Mouse (Mus musculus): ENCODE data around the gene Mrpl45. TPM values are rescaled to one million over a fixed set of nuclear protein-coding genes. Genes with fewer than 3 reads are reported as not detected.
"Not testable (repeated sequence)": the region's sequence is repeated elsewhere in the genome, so short reads cannot be mapped to it uniquely, and the experiment has no call there.

Gene Mrpl45
- polyA plus RNA-seq, 1 experiment from 2014 or later: 41.6 TPM

- Histone ChIP-seq H3K4me3 (ENCODE audit: low read depth, low read length) (no peak overlapping the region), H3K4me1 (ENCODE audit: control insufficient read depth, insufficient read depth, low read length) (peaks cover 16% of the 10 kb centered on the region), H3K27me3 (ENCODE audit: control insufficient read depth, insufficient read depth, low read depth, low read length) (no peaks in the 10 kb centered on the region; the same call in 1 of the 2 replicates), H3K4me2 (ENCODE audit: low read length) (peak overlapping the region; percentile 59; the same call in 1 of the 2 replicates), H3K9ac (ENCODE audit: low read depth, low read length) (no peak overlapping the region), H3K27ac (ENCODE audit: low read length) (no peak overlapping the region), H3K9me3 (replicated peaks; ENCODE audit: control insufficient read depth, low read length, poor library complexity, severe bottlenecking) (no peaks in the 10 kb centered on the region), H3K36me3 (ENCODE audit: control insufficient read depth, insufficient read depth, low read length) (no peaks in the 10 kb centered on the region)
- WGBS: 56% methylated on average over 3 of the region's 3 CpGs
- ATAC-seq: no peak
Observed at GRCm38 (mm10) chr11:97308806-97309450, 6.6 kb upstream of the Mrpl45 start.

- Histone ChIP-seq H3K27me3 (ENCODE audit: control insufficient read depth, insufficient read depth, low read depth, low read length) (no peaks in the 10 kb centered on the region; the same call in 1 of the 2 replicates), H3K4me2 (ENCODE audit: low read length) (peak overlapping the region; percentile 59), H3K4me1 (ENCODE audit: control insufficient read depth, insufficient read depth, low read length) (peaks cover 16% of the 10 kb centered on the region), H3K36me3 (ENCODE audit: control insufficient read depth, insufficient read depth, low read length) (no peaks in the 10 kb centered on the region), H3K27ac (ENCODE audit: low read length) (no peak overlapping the region), H3K4me3 (ENCODE audit: low read depth, low read length) (peak overlapping the region; percentile 26), H3K9ac (ENCODE audit: low read depth, low read length) (peak overlapping the region; percentile 36; the same call in 1 of the 2 replicates), H3K9me3 (replicated peaks; ENCODE audit: control insufficient read depth, low read length, poor library complexity, severe bottlenecking) (no peaks in the 10 kb centered on the region)
- 1% methylated on average over 9 of the region's 9 CpGs for WGBS
- ATAC-seq: no peak
Observed at GRCm38 (mm10) chr11:97309451-97309836, 6.1 kb upstream of the Mrpl45 start.

DNA sequence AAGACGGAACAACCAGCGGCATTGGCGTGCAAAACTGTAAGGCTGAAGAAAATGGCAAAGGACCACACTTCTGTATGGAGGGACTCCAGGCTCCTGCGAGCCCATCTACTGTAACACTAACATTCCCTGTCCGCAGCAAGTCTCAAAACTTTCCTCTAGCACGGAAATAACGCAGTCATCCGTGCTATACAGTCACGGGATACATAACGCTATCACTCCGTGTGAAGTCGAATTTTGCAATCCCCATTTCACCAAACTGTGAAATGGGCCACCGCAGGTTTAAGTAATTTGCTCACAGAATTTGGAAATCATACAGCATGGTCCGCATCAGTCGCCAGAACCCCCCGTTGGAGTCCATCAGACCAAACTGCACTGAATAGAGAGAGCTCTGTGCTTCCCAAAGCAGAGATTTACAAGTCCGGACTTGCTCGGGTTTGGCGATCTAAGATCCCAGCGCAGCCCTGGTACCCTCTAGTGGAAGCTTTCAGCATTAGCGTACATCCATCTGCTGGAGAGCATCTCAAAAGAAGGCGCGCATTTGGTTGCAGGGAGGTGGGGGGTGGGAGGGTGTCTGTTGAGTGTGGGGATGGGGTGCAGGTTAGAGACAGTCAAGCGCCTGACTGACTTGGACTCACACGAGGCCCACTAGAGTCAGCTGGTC, 5.5 kb upstream of the Mrpl45 start:
- H3K4me3 ChIP-seq (ENCODE audit: low read depth, low read length): peak overlapping the region; percentile 26
- peaks cover 16% of the 10 kb centered on the region for H3K4me1 ChIP-seq (ENCODE audit: control insufficient read depth, insufficient read depth, low read length)
- H3K9ac ChIP-seq (ENCODE audit: low read depth, low read length): peak overlapping the region; percentile 36; the same call in 1 of the 2 replicates
- no peaks in the 10 kb centered on the region; the same call in 1 of the 2 replicates for H3K27me3 ChIP-seq (ENCODE audit: control insufficient read depth, insufficient read depth, low read depth, low read length)
- no peak overlapping the region for H3K27ac ChIP-seq (ENCODE audit: low read length)
- H3K4me2 ChIP-seq (ENCODE audit: low read length): peak overlapping the region; percentile 59
- no peaks in the 10 kb centered on the region for H3K9me3 ChIP-seq (replicated peaks; ENCODE audit: control insufficient read depth, low read length, poor library complexity, severe bottlenecking)
- under 1% methylated on average over 25 of the region's 25 CpGs for WGBS
- H3K36me3 ChIP-seq (ENCODE audit: control insufficient read depth, insufficient read depth, low read length): no peaks in the 10 kb centered on the region
- peak; percentile 78 for ATAC-seq

DNA sequence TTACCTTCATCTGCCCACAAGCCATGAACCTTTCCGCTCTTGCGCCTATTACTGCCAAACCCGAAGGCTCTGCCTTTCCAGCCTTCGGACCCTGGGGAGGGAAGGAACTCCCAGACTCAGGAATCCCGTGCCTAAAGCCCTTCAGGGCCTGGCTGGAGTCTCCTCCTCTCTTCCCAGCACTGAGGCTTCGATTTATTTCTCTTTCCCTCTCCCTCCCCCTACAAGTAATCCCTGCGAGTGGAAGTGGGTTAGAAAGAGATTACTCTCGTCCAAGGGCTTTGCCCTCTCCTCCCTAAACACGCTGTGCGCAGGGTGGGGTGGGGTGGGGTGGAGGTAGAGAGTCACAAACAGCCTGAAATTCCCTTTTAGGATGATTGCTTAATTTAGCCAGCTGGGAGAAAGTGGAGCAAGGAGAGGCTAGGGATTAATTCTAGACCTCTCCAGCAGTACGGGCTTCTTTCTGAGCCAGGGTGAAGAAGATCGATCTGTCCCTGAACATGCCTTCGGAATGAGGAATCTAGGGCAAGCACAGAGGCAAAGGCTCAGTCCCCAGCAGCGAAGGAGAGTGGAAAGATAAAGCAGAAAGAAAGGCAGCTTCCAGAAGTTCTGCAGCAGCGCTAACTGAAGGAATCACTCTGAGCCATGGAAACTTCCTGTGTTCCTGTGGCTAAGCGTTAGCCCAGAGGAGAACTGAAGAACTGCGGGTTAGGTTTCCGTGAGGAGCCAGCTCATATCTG, 4.5 kb upstream of the Mrpl45 start:
- 2% methylated on average over 18 of the region's 18 CpGs for WGBS
- no peaks in the 10 kb centered on the region; the same call in 1 of the 2 replicates for H3K27me3 ChIP-seq (ENCODE audit: control insufficient read depth, insufficient read depth, low read depth, low read length)
- peaks cover 16% of the 10 kb centered on the region for H3K4me1 ChIP-seq (ENCODE audit: control insufficient read depth, insufficient read depth, low read length)
- ATAC-seq: no peak
- H3K27ac ChIP-seq (ENCODE audit: low read length): no peak overlapping the region
- no peak overlapping the region for H3K4me3 ChIP-seq (ENCODE audit: low read depth, low read length)
- no peak overlapping the region for H3K9ac ChIP-seq (ENCODE audit: low read depth, low read length)
- H3K36me3 ChIP-seq (ENCODE audit: control insufficient read depth, insufficient read depth, low read length): no peaks in the 10 kb centered on the region
- H3K9me3 ChIP-seq (replicated peaks; ENCODE audit: control insufficient read depth, low read length, poor library complexity, severe bottlenecking): no peaks in the 10 kb centered on the region
- H3K4me2 ChIP-seq (ENCODE audit: low read length): peak overlapping the region; percentile 59

DNA sequence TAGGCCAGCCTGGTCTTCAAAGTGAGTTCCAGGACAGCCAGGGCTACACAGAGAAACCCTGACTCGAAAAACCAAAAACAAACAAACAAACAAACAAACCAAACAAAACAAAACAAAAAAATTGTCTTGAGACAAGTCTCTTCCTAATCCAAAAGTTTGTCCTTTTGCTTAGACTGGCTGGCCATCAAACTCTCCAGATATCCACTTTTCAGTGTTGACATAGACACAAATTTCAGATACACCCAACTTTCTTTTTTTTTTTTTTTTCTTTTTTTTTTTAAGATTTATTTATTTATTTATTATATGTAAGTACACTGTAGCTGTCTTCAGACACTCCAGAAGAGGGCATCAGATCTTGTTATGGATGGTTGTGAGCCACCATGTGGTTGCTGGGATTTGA, 2.6 kb upstream of the Mrpl45 start:
- H3K27ac ChIP-seq (ENCODE audit: low read length); H3K4me3 ChIP-seq (ENCODE audit: low read depth, low read length); H3K9ac ChIP-seq (ENCODE audit: low read depth, low read length); H3K4me2 ChIP-seq (ENCODE audit: low read length); H3K36me3 ChIP-seq (ENCODE audit: control insufficient read depth, insufficient read depth, low read length); ATAC-seq; H3K27me3 ChIP-seq (ENCODE audit: control insufficient read depth, insufficient read depth, low read depth, low read length); H3K9me3 ChIP-seq (replicated peaks; ENCODE audit: control insufficient read depth, low read length, poor library complexity, severe bottlenecking): not testable (repeated sequence)
- WGBS: 88% methylated on average over 1 of the region's 1 CpGs
- peaks cover 19% of the 10 kb centered on the region for H3K4me1 ChIP-seq (ENCODE audit: control insufficient read depth, insufficient read depth, low read length)

- WGBS: 98% methylated on average over 3 of the region's 3 CpGs
- H3K9me3 ChIP-seq (replicated peaks; ENCODE audit: control insufficient read depth, low read length, poor library complexity, severe bottlenecking): no peaks in the 10 kb centered on the region
- peaks cover 19% of the 10 kb centered on the region for H3K4me1 ChIP-seq (ENCODE audit: control insufficient read depth, insufficient read depth, low read length)
- H3K27ac ChIP-seq (ENCODE audit: low read length): no peak overlapping the region
- no peak for ATAC-seq
- no peak overlapping the region for H3K4me2 ChIP-seq (ENCODE audit: low read length)
- no peak overlapping the region for H3K4me3 ChIP-seq (ENCODE audit: low read depth, low read length)
- no peaks in the 10 kb centered on the region; the same call in 1 of the 2 replicates for H3K27me3 ChIP-seq (ENCODE audit: control insufficient read depth, insufficient read depth, low read depth, low read length)
- no peak overlapping the region for H3K9ac ChIP-seq (ENCODE audit: low read depth, low read length)
- H3K36me3 ChIP-seq (ENCODE audit: control insufficient read depth, insufficient read depth, low read length): no peaks in the 10 kb centered on the region
Observed at GRCm38 (mm10) chr11:97314110-97314509, 1.4 kb upstream of the Mrpl45 start.

DNA sequence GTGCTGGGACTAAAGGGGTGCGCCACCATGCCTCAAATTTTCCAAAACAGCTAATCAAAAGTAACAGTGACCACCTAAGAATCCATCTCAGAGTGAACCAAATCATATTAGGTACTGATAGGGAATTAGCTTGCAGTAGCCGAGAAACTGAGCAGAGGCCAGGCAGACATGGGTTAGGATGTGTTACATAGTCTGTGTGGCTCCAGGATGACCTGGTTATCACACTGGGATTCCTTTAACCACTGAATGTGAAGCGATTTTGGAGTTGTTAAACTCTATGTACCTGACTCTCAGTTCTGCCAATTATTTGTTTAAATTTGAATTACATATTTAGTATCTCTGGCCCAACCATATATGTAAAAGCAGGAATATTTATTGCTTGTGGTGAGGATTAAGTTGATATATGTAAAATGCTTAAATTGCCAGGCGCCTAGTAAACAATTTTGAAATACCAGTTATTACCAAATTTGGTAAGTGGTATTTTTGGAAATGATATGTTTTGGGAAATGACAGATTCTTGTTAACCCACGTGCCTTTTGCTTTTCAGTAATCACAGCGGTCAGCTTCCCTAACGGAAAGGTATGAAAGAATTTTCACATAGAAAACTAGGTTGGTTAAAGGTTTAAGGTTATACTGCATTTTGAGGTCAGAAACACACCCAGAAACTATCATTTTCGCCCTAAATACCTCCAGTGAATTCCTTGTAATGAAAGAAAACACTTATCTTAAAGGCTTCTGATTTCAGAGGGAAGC, 589 bp upstream of the Mrpl45 start:
- no peaks in the 10 kb centered on the region for H3K27me3 ChIP-seq (ENCODE audit: control insufficient read depth, insufficient read depth, low read depth, low read length)
- no peaks in the 10 kb centered on the region for H3K36me3 ChIP-seq (ENCODE audit: control insufficient read depth, insufficient read depth, low read length)
- peak overlapping the region; percentile 50 for H3K4me3 ChIP-seq (ENCODE audit: low read depth, low read length)
- H3K4me1 ChIP-seq (ENCODE audit: control insufficient read depth, insufficient read depth, low read length): peaks cover 12% of the 10 kb centered on the region
- ATAC-seq: no peak
- 51% methylated on average over 8 of the region's 8 CpGs for WGBS
- peak overlapping the region; percentile 52 for H3K9ac ChIP-seq (ENCODE audit: low read depth, low read length)
- peak overlapping the region; percentile 42 for H3K4me2 ChIP-seq (ENCODE audit: low read length)
- H3K27ac ChIP-seq (ENCODE audit: low read length): peak overlapping the region; percentile 81
- H3K9me3 ChIP-seq (replicated peaks; ENCODE audit: control insufficient read depth, low read length, poor library complexity, severe bottlenecking): no peaks in the 10 kb centered on the region

- no peaks in the 10 kb centered on the region for H3K27me3 ChIP-seq (ENCODE audit: control insufficient read depth, insufficient read depth, low read depth, low read length)
- no peak for ATAC-seq
- H3K9me3 ChIP-seq (replicated peaks; ENCODE audit: control insufficient read depth, low read length, poor library complexity, severe bottlenecking): no peaks in the 10 kb centered on the region
- H3K36me3 ChIP-seq (ENCODE audit: control insufficient read depth, insufficient read depth, low read length): peaks cover 16% of the 10 kb centered on the region
- no peak overlapping the region for H3K4me3 ChIP-seq (ENCODE audit: low read depth, low read length)
- peaks cover 2% of the 10 kb centered on the region; the same call in 1 of the 2 replicates for H3K4me1 ChIP-seq (ENCODE audit: control insufficient read depth, insufficient read depth, low read length)
- no peak overlapping the region for H3K27ac ChIP-seq (ENCODE audit: low read length)
- no peak overlapping the region for H3K4me2 ChIP-seq (ENCODE audit: low read length)
- 92% methylated on average over 8 of the region's 8 CpGs for WGBS
- H3K9ac ChIP-seq (ENCODE audit: low read depth, low read length): no peak overlapping the region
Observed at GRCm38 (mm10) chr11:97321197-97321596, 5.7 kb downstream of the Mrpl45 start.

Data from midbrain, embryonic 16.5 days (tissue).